Mouse (Mus musculus) forebrain, embryonic 14.5 days (tissue): Measurements from ENCODE around the gene Olfr288. TPM values are rescaled to one million over a fixed set of nuclear protein-coding genes. Genes with fewer than 3 reads are reported as not detected.

Experiments
- ATAC-seq: fragments of 200-750 bp; cut with Nextera tagmentation; 2 replicates; pipeline ENCODE4 v1.8.0; 2017; ENCODE audit warnings: mild to moderate bottlenecking, moderate library complexity
- DNase-seq: peaks from one replicate; pipeline ENCODE4 v3.0.0-alpha.2; 2015; ENCODE audit warnings: low spot score
- H3K27ac ChIP-seq: fragments of 300-500 bp; sonication (generic); 2 replicates; pipeline ENCODE4 v1.5.1; 2014; ENCODE audit warnings: low read depth, mild to moderate bottlenecking, control low read depth, low read length, moderate library complexity
- H3K27me3 ChIP-seq: fragments of 300-500 bp; sonication (generic); replicated peaks from 2 replicates; pipeline ENCODE4 v1.6.1; 2014; ENCODE audit warnings: low read length, control low read depth, mixed read lengths; ENCODE audit not compliant: control insufficient read depth, insufficient read depth
- H3K36me3 ChIP-seq: fragments of 300-500 bp; sonication (generic); 2 replicates; pipeline ENCODE4 v1.6.1; 2014; ENCODE audit warnings: low read length, control low read depth; ENCODE audit not compliant: control insufficient read depth, insufficient read depth
- H3K4me1 ChIP-seq: fragments of 300-500 bp; sonication (generic); 2 replicates; pipeline ENCODE4 v1.6.1; 2014; ENCODE audit warnings: antibody characterized with exemption, low read length, control low read depth; ENCODE audit not compliant: control insufficient read depth, insufficient read depth
- H3K4me2 ChIP-seq: fragments of 300-500 bp; sonication (generic); 2 replicates; pipeline ENCODE4 v1.6.1; 2014; ENCODE audit warnings: mild to moderate bottlenecking, control low read depth, low read length
- H3K4me3 ChIP-seq: fragments of 300-500 bp; sonication (generic); 2 replicates; pipeline ENCODE4 v1.5.1; 2014; ENCODE audit warnings: low read depth, low read length, control low read depth
- H3K9ac ChIP-seq: fragments of 300-500 bp; sonication (generic); 2 replicates; pipeline ENCODE4 v1.6.1; 2014; ENCODE audit warnings: mild to moderate bottlenecking, low read length, control low read depth, moderate library complexity
- H3K9me3 ChIP-seq: fragments of 300-500 bp; sonication (generic); replicated peaks from 2 replicates; pipeline ENCODE4 v1.6.1; 2016; ENCODE audit warnings: low read length, control low read depth, mixed read lengths; ENCODE audit not compliant: control insufficient read depth
- WGBS: fragments of 180-500 bp; shearing (Covaris S2); extraction: QIAGEN DNeasy Blood & Tissue Kit; methylation state at CpG from one replicate; pipeline ENCODE4 v1.1.7; 2014; 5-methylcytosine and 5-hydroxymethylcytosine counted together
- polyA plus RNA-seq: library from polyadenylated mRNA; unstranded; fragments of >200 nt; fragmentation: Nextera tagmentation; extraction: Ambion mirVana; gene quantifications from 2 replicates; pipeline ENCODE4 v1.2.1, GENCODE M21; 2014

Gene Olfr288
- polyA plus RNA-seq, 1 experiment from 2014 or later: not detected

- H3K9me3 ChIP-seq: no peaks in the 10 kb centered on the region
- DNase-seq (no peak), ATAC-seq (no peak)
- no peak overlapping the region for H3K9ac ChIP-seq
- H3K27ac ChIP-seq: no peak overlapping the region
- no peaks in the 10 kb centered on the region for H3K4me1 ChIP-seq
- no peak overlapping the region for H3K4me2 ChIP-seq
- no peaks in the 10 kb centered on the region for H3K36me3 ChIP-seq
- H3K4me3 ChIP-seq: no peak overlapping the region
- 65% methylated on average over 1 of the region's 1 CpGs for WGBS
- no peaks in the 10 kb centered on the region for H3K27me3 ChIP-seq
These were observed 38.1 kb downstream of the Olfr288 start for GRCm38 (mm10) chr15:98157253-98157652.

GRCm38 (mm10) chr15:98155944-98156343, 39.4 kb downstream of the Olfr288 start:
- Histone ChIP-seq H3K4me1 (no peaks in the 10 kb centered on the region), H3K36me3 (no peaks in the 10 kb centered on the region), H3K9me3 (no peaks in the 10 kb centered on the region), H3K9ac (no peak overlapping the region), H3K27me3 (no peaks in the 10 kb centered on the region), H3K4me3 (no peak overlapping the region), H3K4me2 (no peak overlapping the region), H3K27ac (no peak overlapping the region)
- WGBS: 82% methylated on average over 4 of the region's 4 CpGs
- ATAC-seq: no peak
- no peak for DNase-seq

GRCm38 (mm10) chr15:98155272-98155671, 40.1 kb downstream of the Olfr288 start:
- Histone ChIP-seq H3K36me3 (no peaks in the 10 kb centered on the region), H3K27ac (no peak overlapping the region), H3K4me3 (no peak overlapping the region), H3K4me1 (no peaks in the 10 kb centered on the region), H3K4me2 (no peak overlapping the region), H3K9ac (no peak overlapping the region), H3K9me3 (no peaks in the 10 kb centered on the region), H3K27me3 (no peaks in the 10 kb centered on the region)
- DNase-seq (no peak), ATAC-seq (no peak)
- 91% methylated on average over 5 of the region's 5 CpGs for WGBS

GRCm38 (mm10) chr15:98154631-98155030, 40.7 kb downstream of the Olfr288 start:
- no peak for ATAC-seq
- H3K27ac ChIP-seq: no peak overlapping the region
- no peaks in the 10 kb centered on the region for H3K9me3 ChIP-seq
- H3K27me3 ChIP-seq: no peaks in the 10 kb centered on the region
- H3K4me3 ChIP-seq: no peak overlapping the region
- H3K4me2 ChIP-seq: no peak overlapping the region
- no peak for DNase-seq
- no peaks in the 10 kb centered on the region for H3K36me3 ChIP-seq
- no peaks in the 10 kb centered on the region for H3K4me1 ChIP-seq
- WGBS: 83% methylated on average over 3 of the region's 3 CpGs
- no peak overlapping the region for H3K9ac ChIP-seq

- no peak overlapping the region for H3K9ac ChIP-seq
- no peaks in the 10 kb centered on the region for H3K36me3 ChIP-seq
- H3K27me3 ChIP-seq: no peaks in the 10 kb centered on the region
- H3K4me1 ChIP-seq: no peaks in the 10 kb centered on the region
- H3K27ac ChIP-seq: no peak overlapping the region
- DNase-seq: no peak
- no peak for ATAC-seq
- H3K4me2 ChIP-seq: no peak overlapping the region
- H3K4me3 ChIP-seq: no peak overlapping the region
- WGBS: 65% methylated on average over 3 of the region's 4 CpGs
- no peaks in the 10 kb centered on the region for H3K9me3 ChIP-seq
These were observed 41.2 kb downstream of the Olfr288 start for GRCm38 (mm10) chr15:98154146-98154545.

GRCm38 (mm10) chr15:98153625-98154024, 41.7 kb downstream of the Olfr288 start:
- Histone ChIP-seq H3K9me3 (no peaks in the 10 kb centered on the region), H3K9ac (no peak overlapping the region), H3K4me3 (no peak overlapping the region), H3K4me2 (no peak overlapping the region), H3K36me3 (no peaks in the 10 kb centered on the region), H3K27me3 (no peaks in the 10 kb centered on the region), H3K4me1 (no peaks in the 10 kb centered on the region), H3K27ac (no peak overlapping the region)
- no peak for ATAC-seq
- 33% methylated on average over 3 of the region's 3 CpGs for WGBS
- peak; percentile 84 for DNase-seq

- Histone ChIP-seq H3K9ac (no peak overlapping the region), H3K27me3 (no peaks in the 10 kb centered on the region), H3K4me2 (no peak overlapping the region), H3K9me3 (no peaks in the 10 kb centered on the region), H3K4me3 (no peak overlapping the region), H3K36me3 (no peaks in the 10 kb centered on the region), H3K27ac (no peak overlapping the region), H3K4me1 (no peaks in the 10 kb centered on the region)
- DNase-seq: no peak
- ATAC-seq: no peak
- WGBS: 49% methylated on average over 7 of the region's 7 CpGs
These were observed 42.4 kb downstream of the Olfr288 start for GRCm38 (mm10) chr15:98152916-98153315.

- 81% methylated on average over 10 of the region's 10 CpGs for WGBS
- no peaks in the 10 kb centered on the region for H3K9me3 ChIP-seq
- DNase-seq: no peak
- no peak overlapping the region for H3K4me2 ChIP-seq
- H3K27me3 ChIP-seq: no peaks in the 10 kb centered on the region
- H3K36me3 ChIP-seq: no peaks in the 10 kb centered on the region
- peaks cover 8% of the 10 kb centered on the region; the same call in 1 of the 2 replicates for H3K4me1 ChIP-seq
- no peak overlapping the region for H3K9ac ChIP-seq
- no peak for ATAC-seq
- H3K27ac ChIP-seq: no peak overlapping the region
- no peak overlapping the region for H3K4me3 ChIP-seq
These were observed 46.2 kb downstream of the Olfr288 start for GRCm38 (mm10) chr15:98149166-98149602.

- DNase-seq: no peak
These were observed 47.0 kb downstream of the Olfr288 start for GRCm38 (mm10) chr15:98148356-98148755.

More at GRCm38 (mm10) chr15:98148356-98148755, 47.0 kb downstream of the Olfr288 start:
- no peak overlapping the region for H3K4me2 ChIP-seq
- H3K36me3 ChIP-seq: no peaks in the 10 kb centered on the region
- H3K4me1 ChIP-seq: peaks cover 8% of the 10 kb centered on the region; the same call in 1 of the 2 replicates
- H3K27me3 ChIP-seq: no peaks in the 10 kb centered on the region
- H3K4me3 ChIP-seq: no peak overlapping the region
- ATAC-seq: no peak
- H3K9me3 ChIP-seq: no peaks in the 10 kb centered on the region
- WGBS: 93% methylated on average over 3 of the region's 3 CpGs
- no peak overlapping the region for H3K27ac ChIP-seq
- H3K9ac ChIP-seq: no peak overlapping the region
